Mouse (Mus musculus): ENCODE data around the gene Gm30191. TPM values are rescaled to one million over a fixed set of nuclear protein-coding genes. Genes with fewer than 3 reads are reported as not detected.
A peak's percentile ranks its signal among the peaks of the same experiment; 100 is the strongest.

Gm30191 gene
- polyA plus RNA-seq (2014; fragmentation: Nextera tagmentation; extraction: Ambion mirVana): not detected in 2 replicates

GRCm38 (mm10) chr4:134246719-134247258 is at the start of gene Gm30191:
Gm30191 (plus strand) TSS chr4:134246935.
- 73% methylated on average over 7 of the region's 7 CpGs for WGBS
- no peak for ATAC-seq (ENCODE audit: low read depth)
- peak within 1 kb of the TSS; percentile 78 for H3K4me3 ChIP-seq (ENCODE audit: low read depth, low read length)

GRCm38 (mm10) chr4:134199371-134199770 is 47.4 kb upstream of the Gm30191 start:
- no peak overlapping the region for H3K27ac ChIP-seq (ENCODE audit: low read depth, low read length)
- no peaks in the 10 kb centered on the region for H3K4me1 ChIP-seq (ENCODE audit: control insufficient read depth, insufficient read depth, low read length)
- 80% methylated on average over 2 of the region's 2 CpGs for WGBS
- H3K4me3 ChIP-seq (ENCODE audit: low read depth, low read length): no peak overlapping the region
- no peaks in the 10 kb centered on the region for H3K27me3 ChIP-seq (ENCODE audit: control insufficient read depth, insufficient read depth, low read length)
- H3K4me2 ChIP-seq (ENCODE audit: low read depth, low read length): no peak overlapping the region
- no peaks in the 10 kb centered on the region for H3K36me3 ChIP-seq (ENCODE audit: control insufficient read depth, insufficient read depth, low read length)
- no peak overlapping the region for H3K9ac ChIP-seq (replicated peaks; ENCODE audit: low read depth, low read length)
- H3K9me3 ChIP-seq (ENCODE audit: control insufficient read depth, low read length): no peaks in the 10 kb centered on the region
- no peak for ATAC-seq (ENCODE audit: low read depth)

More at GRCm38 (mm10) chr4:134246719-134247258, at the start of gene Gm30191:
- Histone ChIP-seq H3K27me3 (ENCODE audit: control insufficient read depth, insufficient read depth, low read length) (peaks cover 7% of the 10 kb centered on the region; the same call in 1 of the 2 replicates), H3K4me2 (ENCODE audit: low read depth, low read length) (peak within 1 kb of the TSS; percentile 97), H3K9me3 (ENCODE audit: control insufficient read depth, low read length) (no peaks in the 10 kb centered on the region), H3K27ac (ENCODE audit: low read depth, low read length) (no peak within 1 kb of the TSS), H3K4me1 (ENCODE audit: control insufficient read depth, insufficient read depth, low read length) (peaks cover 14% of the 10 kb centered on the region), H3K36me3 (ENCODE audit: control insufficient read depth, insufficient read depth, low read length) (no peaks in the 10 kb centered on the region), H3K9ac (replicated peaks; ENCODE audit: low read depth, low read length) (no peak within 1 kb of the TSS; the same call in 1 of the 2 replicates)

GRCm38 (mm10) chr4:134202904-134203303 is 43.8 kb upstream of the Gm30191 start, which contains the start of gene Gm7534:
Gm7534 (minus strand) TSS chr4:134203004.
- WGBS: 93% methylated on average over 4 of the region's 4 CpGs
- Histone ChIP-seq H3K9ac (replicated peaks; ENCODE audit: low read depth, low read length) (no peak within 1 kb of the TSS), H3K4me2 (ENCODE audit: low read depth, low read length) (no peak within 1 kb of the TSS), H3K4me3 (ENCODE audit: low read depth, low read length) (no peak within 1 kb of the TSS), H3K9me3 (ENCODE audit: control insufficient read depth, low read length) (no peaks in the 10 kb centered on the region), H3K27me3 (ENCODE audit: control insufficient read depth, insufficient read depth, low read length) (no peaks in the 10 kb centered on the region), H3K36me3 (ENCODE audit: control insufficient read depth, insufficient read depth, low read length) (no peaks in the 10 kb centered on the region), H3K27ac (ENCODE audit: low read depth, low read length) (no peak within 1 kb of the TSS), H3K4me1 (ENCODE audit: control insufficient read depth, insufficient read depth, low read length) (no peaks in the 10 kb centered on the region)
- ATAC-seq (ENCODE audit: low read depth): no peak

- no peak overlapping the region for H3K9ac ChIP-seq (replicated peaks; ENCODE audit: low read depth, low read length)
- H3K9me3 ChIP-seq (ENCODE audit: control insufficient read depth, low read length): no peaks in the 10 kb centered on the region
- H3K4me1 ChIP-seq (ENCODE audit: control insufficient read depth, insufficient read depth, low read length): no peaks in the 10 kb centered on the region
- no peak overlapping the region for H3K4me3 ChIP-seq (ENCODE audit: low read depth, low read length)
- no peaks in the 10 kb centered on the region for H3K27me3 ChIP-seq (ENCODE audit: control insufficient read depth, insufficient read depth, low read length)
- H3K36me3 ChIP-seq (ENCODE audit: control insufficient read depth, insufficient read depth, low read length): no peaks in the 10 kb centered on the region
- 94% methylated on average over 17 of the region's 17 CpGs for WGBS
- no peak overlapping the region for H3K4me2 ChIP-seq (ENCODE audit: low read depth, low read length)
- H3K27ac ChIP-seq (ENCODE audit: low read depth, low read length): no peak overlapping the region
- no peak for ATAC-seq (ENCODE audit: low read depth)
Measured at GRCm38 (mm10) chr4:134203340-134203896, 43.3 kb upstream of the Gm30191 start.

- Histone ChIP-seq H3K4me3 (ENCODE audit: low read depth, low read length) (no peak overlapping the region), H3K27me3 (ENCODE audit: control insufficient read depth, insufficient read depth, low read length) (no peaks in the 10 kb centered on the region), H3K27ac (ENCODE audit: low read depth, low read length) (no peak overlapping the region), H3K4me1 (ENCODE audit: control insufficient read depth, insufficient read depth, low read length) (no peaks in the 10 kb centered on the region), H3K36me3 (ENCODE audit: control insufficient read depth, insufficient read depth, low read length) (no peaks in the 10 kb centered on the region), H3K4me2 (ENCODE audit: low read depth, low read length) (no peak overlapping the region), H3K9me3 (ENCODE audit: control insufficient read depth, low read length) (no peaks in the 10 kb centered on the region), H3K9ac (replicated peaks; ENCODE audit: low read depth, low read length) (no peak overlapping the region)
- no peak for ATAC-seq (ENCODE audit: low read depth)
- WGBS: 74% methylated on average over 6 of the region's 6 CpGs
Measured at GRCm38 (mm10) chr4:134206488-134207053, 40.2 kb upstream of the Gm30191 start.

GRCm38 (mm10) chr4:134222793-134223600 is 23.7 kb upstream of the Gm30191 start:
- Histone ChIP-seq H3K9me3 (ENCODE audit: control insufficient read depth, low read length) (no peaks in the 10 kb centered on the region), H3K27me3 (ENCODE audit: control insufficient read depth, insufficient read depth, low read length) (no peaks in the 10 kb centered on the region), H3K36me3 (ENCODE audit: control insufficient read depth, insufficient read depth, low read length) (no peaks in the 10 kb centered on the region), H3K27ac (ENCODE audit: low read depth, low read length) (no peak overlapping the region), H3K4me3 (ENCODE audit: low read depth, low read length) (no peak overlapping the region), H3K9ac (replicated peaks; ENCODE audit: low read depth, low read length) (no peak overlapping the region), H3K4me1 (ENCODE audit: control insufficient read depth, insufficient read depth, low read length) (no peaks in the 10 kb centered on the region), H3K4me2 (ENCODE audit: low read depth, low read length) (no peak overlapping the region)
- ATAC-seq (ENCODE audit: low read depth): no peak
- WGBS: 65% methylated on average over 11 of the region's 11 CpGs

GRCm38 (mm10) chr4:134227194-134227593 is 19.5 kb upstream of the Gm30191 start, which contains the start of gene Catsper4:
Catsper4 (minus strand) TSS chr4:134227383.
- ATAC-seq (ENCODE audit: low read depth): no peak
- Histone ChIP-seq H3K9me3 (ENCODE audit: control insufficient read depth, low read length) (no peaks in the 10 kb centered on the region), H3K27me3 (ENCODE audit: control insufficient read depth, insufficient read depth, low read length) (no peaks in the 10 kb centered on the region), H3K4me3 (ENCODE audit: low read depth, low read length) (no peak within 1 kb of the TSS), H3K4me1 (ENCODE audit: control insufficient read depth, insufficient read depth, low read length) (no peaks in the 10 kb centered on the region), H3K27ac (ENCODE audit: low read depth, low read length) (no peak within 1 kb of the TSS), H3K36me3 (ENCODE audit: control insufficient read depth, insufficient read depth, low read length) (no peaks in the 10 kb centered on the region), H3K4me2 (ENCODE audit: low read depth, low read length) (no peak within 1 kb of the TSS), H3K9ac (replicated peaks; ENCODE audit: low read depth, low read length) (no peak within 1 kb of the TSS)
- 76% methylated on average over 8 of the region's 8 CpGs for WGBS

GRCm38 (mm10) chr4:134230431-134230830 is 16.3 kb upstream of the Gm30191 start:
- Histone ChIP-seq H3K36me3 (ENCODE audit: control insufficient read depth, insufficient read depth, low read length) (no peaks in the 10 kb centered on the region), H3K9ac (replicated peaks; ENCODE audit: low read depth, low read length) (no peak overlapping the region), H3K4me2 (ENCODE audit: low read depth, low read length) (no peak overlapping the region), H3K9me3 (ENCODE audit: control insufficient read depth, low read length) (no peaks in the 10 kb centered on the region), H3K4me3 (ENCODE audit: low read depth, low read length) (no peak overlapping the region), H3K27me3 (ENCODE audit: control insufficient read depth, insufficient read depth, low read length) (no peaks in the 10 kb centered on the region), H3K27ac (ENCODE audit: low read depth, low read length) (no peak overlapping the region), H3K4me1 (ENCODE audit: control insufficient read depth, insufficient read depth, low read length) (no peaks in the 10 kb centered on the region)
- 38% methylated on average over 8 of the region's 8 CpGs for WGBS
- no peak for ATAC-seq (ENCODE audit: low read depth)
